Mouse (Mus musculus) lung, postnatal 0 days (tissue): ENCODE data around the gene Cfap45.

Experiments used
- CTCF ChIP-seq: IDR thresholded peaks from 2 replicates; pipeline ENCODE4 v1.5.1; 2016; ENCODE audit warnings: antibody characterized with exemption, mild to moderate bottlenecking
- EP300 ChIP-seq: IDR thresholded peaks from 2 replicates; pipeline ENCODE4 v1.6.1; 2016; ENCODE audit warnings: antibody characterized with exemption, mild to moderate bottlenecking, control low read depth

- TF ChIP-seq CTCF (peak; percentile 66), EP300 (peak; percentile 91)
These were observed 4.6 kb downstream of the Cfap45 start for GRCm38 (mm10) chr1:172525027-172525764.
